Mouse (Mus musculus) CH12.LX (cell line): ENCODE measurements at regions not wholly inside any gene's neighbourhood (a gene's known extent, or its start where the extent isn't known, plus 50 kb on each side); places are given as distances from the start of the nearest gene placed in this dataset.

Experiments used
- DNase-seq: peaks from one replicate; pipeline ENCODE4 v3.0.0-alpha.2; 2013; ENCODE audit errors: extremely low read depth
- H3K27ac ChIP-seq: 2 replicates; pipeline ENCODE4 v1.5.1; 2012; ENCODE audit warnings: low read depth, mild to moderate bottlenecking, control low read depth, moderate library complexity; ENCODE audit not compliant: insufficient read depth
- H3K27me3 ChIP-seq: replicated peaks from 2 replicates; pipeline ENCODE3; 2012; ENCODE audit warnings: inconsistent platforms
- H3K36me3 ChIP-seq, 2 experiments: replicated peaks in 1 of 2; 2 replicates each; pipeline versions ENCODE3 to v1.6.1; 2012; ENCODE audit warnings: inconsistent platforms in 1 of 2, low read length in 1 of 2, mild to moderate bottlenecking in 1 of 2, mixed read lengths in 1 of 2, moderate library complexity in 1 of 2; ENCODE audit not compliant: control insufficient read depth in 1 of 2, insufficient read depth in 1 of 2
- H3K4me1 ChIP-seq, 2 experiments: 2 replicates each; pipeline ENCODE4 v1.6.1; 2012; ENCODE audit warnings: inconsistent platforms in 1 of 2, moderate library complexity in 1 of 2; ENCODE audit not compliant: insufficient read depth in 2 of 2, control insufficient read depth in 1 of 2
- H3K4me2 ChIP-seq: 2 replicates; pipeline ENCODE4 v1.6.1; 2012; ENCODE audit warnings: low read depth, mild to moderate bottlenecking, control low read depth; ENCODE audit not compliant: poor library complexity, insufficient read depth, severe bottlenecking
- H3K4me3 ChIP-seq, 3 experiments: fragments of 150-350 bp in 1 of 3; sonication (generic) in 1 of 3; replicated peaks in 1 of 3; 2 replicates each; pipeline versions ENCODE3 to v1.5.1; 2011 to 2012; ENCODE audit warnings: low read depth in 2 of 3, low read length in 2 of 3, mild to moderate bottlenecking in 2 of 3, moderate library complexity in 2 of 3, control low read depth in 1 of 3, improper control_type of control experiment in 1 of 3, inconsistent platforms in 1 of 3, mixed read lengths in 1 of 3; ENCODE audit not compliant: poor library complexity in 1 of 3
- H3K79me2 ChIP-seq: replicated peaks from 2 replicates; pipeline ENCODE4 v1.6.1; 2012; ENCODE audit warnings: mild to moderate bottlenecking, moderate library complexity; ENCODE audit not compliant: control insufficient read depth, poor library complexity, insufficient read depth, severe bottlenecking; ENCODE audit errors: extremely low read depth
- H3K9ac ChIP-seq: 2 replicates; pipeline ENCODE4 v1.6.1; 2012; ENCODE audit warnings: low read depth, mild to moderate bottlenecking, control low read depth, moderate library complexity; ENCODE audit not compliant: insufficient read depth
- H3K9me3 ChIP-seq: replicated peaks from 2 replicates; pipeline ENCODE3; 2012; ENCODE audit warnings: low read length, inconsistent platforms, mixed read lengths
- E2F4 ChIP-seq: IDR thresholded peaks from 2 replicates; pipeline ENCODE4 v1.6.1; 2011; ENCODE audit warnings: low read depth, low read length, improper control_type of control experiment; ENCODE audit not compliant: insufficient replicate concordance
- EP300 ChIP-seq: IDR thresholded peaks from 2 replicates; pipeline ENCODE4 v1.6.1; 2011; ENCODE audit warnings: low read length, improper control_type of control experiment
- ETS1 ChIP-seq: conservative IDR thresholded peaks from 2 replicates; pipeline ENCODE4 v1.6.1; 2012; ENCODE audit warnings: low read depth, mild to moderate bottlenecking, inconsistent platforms, low read length, improper control_type of control experiment, moderate library complexity
- GABPA ChIP-seq: IDR thresholded peaks from 2 replicates; pipeline ENCODE4 v1.6.1; 2012; ENCODE audit warnings: low read depth, low read length, improper control_type of control experiment, inconsistent platforms; ENCODE audit not compliant: insufficient replicate concordance
- HCFC1 ChIP-seq: IDR thresholded peaks from 2 replicates; pipeline ENCODE4 v1.6.1; 2012; ENCODE audit warnings: low read depth, mild to moderate bottlenecking, inconsistent platforms, low read length, improper control_type of control experiment
- IRF4 ChIP-seq: IDR thresholded peaks from 2 replicates; pipeline ENCODE4 v1.6.1; 2014; ENCODE audit warnings: low read depth, mild to moderate bottlenecking, inconsistent platforms, low read length, improper control_type of control experiment
- JUN ChIP-seq: IDR thresholded peaks from 2 replicates; pipeline ENCODE4 v1.6.1; 2011; ENCODE audit warnings: low read depth, mild to moderate bottlenecking, low read length, improper control_type of control experiment, moderate library complexity; ENCODE audit not compliant: insufficient read depth
- MYC ChIP-seq: IDR thresholded peaks from 2 replicates; pipeline ENCODE4 v1.6.1; 2011; ENCODE audit warnings: low read depth, mild to moderate bottlenecking, improper control_type of control experiment, low read length
- NELFE ChIP-seq: IDR thresholded peaks from 2 replicates; pipeline ENCODE4 v1.6.1; 2011; ENCODE audit warnings: low read depth, low read length, improper control_type of control experiment
- TBP ChIP-seq: conservative IDR thresholded peaks from 2 replicates; pipeline ENCODE4 v1.6.1; 2011; ENCODE audit warnings: low read depth, low read length, improper control_type of control experiment
- TCF12 ChIP-seq: IDR thresholded peaks from 2 replicates; pipeline ENCODE4 v1.6.1; 2014; ENCODE audit warnings: low read depth, mild to moderate bottlenecking, inconsistent platforms, low read length, improper control_type of control experiment
- UBTF ChIP-seq: IDR thresholded peaks from 2 replicates; pipeline ENCODE4 v1.6.1; 2012; ENCODE audit warnings: low read depth, mild to moderate bottlenecking, inconsistent platforms, low read length, improper control_type of control experiment, moderate library complexity
- USF2 ChIP-seq: conservative IDR thresholded peaks from 2 replicates; pipeline ENCODE4 v1.6.1; 2011; ENCODE audit warnings: low read depth, low read length, improper control_type of control experiment
- dilution Hi-C: fragments of 300-500 bp; cut with MboI; formaldehyde crosslinking; loops from 2 replicates; pipeline ENCODE4 v1.14.3; 2020; ENCODE audit warnings: low sequenced_read_pairs; ENCODE audit not compliant: extremely low pct_unique_long_range_greater_than_20kb, extremely low pct_ligation_motif_present
- in situ Hi-C: fragments of 300-500 bp; cut with MboI; formaldehyde crosslinking; loops from 3 replicates; pipeline ENCODE4 v1.14.3; 2019; ENCODE audit warnings: low sequenced_read_pairs, low pct_ligation_motif_present, low pct_unique_long_range_greater_than_20kb, mixed read lengths

GRCm38 (mm10) chr14:15204284-15204683 lies 234.5 kb downstream of the Lrrc3b start:
- H3K79me2 ChIP-seq, result no peaks in the 10 kb centered on the region
- no peak for DNase-seq
- H3K4me3 ChIP-seq, result no peak overlapping the region
- no peak overlapping the region for H3K27ac ChIP-seq
- H3K4me2 ChIP-seq, result no peak overlapping the region
- dilution Hi-C loops, result no loop called here
- H3K36me3 ChIP-seq, result no peaks in the 10 kb centered on the region
- no peak overlapping the region for H3K9ac ChIP-seq
- H3K4me1 ChIP-seq, result peaks cover 0 to 7% of the 10 kb centered on the region in 2 experiments; a peak in 2 of 4 replicates
- TF ChIP-seq IRF4, result no peak
- TF ChIP-seq TBP, result no peak
- TF ChIP-seq JUN, result no peak
- TF ChIP-seq UBTF, result no peak
- no peak for TF ChIP-seq EP300
- no peak for TF ChIP-seq NELFE
- no peak for TF ChIP-seq ETS1
- TF ChIP-seq GABPA, result no peak
- no peak for TF ChIP-seq MYC
- TF ChIP-seq TCF12, result no peak
- no peak for TF ChIP-seq E2F4
- no peak for TF ChIP-seq USF2
- TF ChIP-seq HCFC1, result no peak
- H3K9me3 ChIP-seq, result no peaks in the 10 kb centered on the region
- H3K27me3 ChIP-seq, result no peaks in the 10 kb centered on the region
- in situ Hi-C loops, result no loop called here
